Mouse (Mus musculus) right cerebral cortex, postnatal 25 days (tissue): ENCODE measurements at regions not wholly inside any gene's neighbourhood (a gene's known extent, or its start where the extent isn't known, plus 50 kb on each side); places are given as distances from the start of the nearest gene placed in this dataset.

ENCODE experiments used
- DNase-seq: peaks from one replicate; pipeline ENCODE4 v3.0.0; 2022

DNA sequence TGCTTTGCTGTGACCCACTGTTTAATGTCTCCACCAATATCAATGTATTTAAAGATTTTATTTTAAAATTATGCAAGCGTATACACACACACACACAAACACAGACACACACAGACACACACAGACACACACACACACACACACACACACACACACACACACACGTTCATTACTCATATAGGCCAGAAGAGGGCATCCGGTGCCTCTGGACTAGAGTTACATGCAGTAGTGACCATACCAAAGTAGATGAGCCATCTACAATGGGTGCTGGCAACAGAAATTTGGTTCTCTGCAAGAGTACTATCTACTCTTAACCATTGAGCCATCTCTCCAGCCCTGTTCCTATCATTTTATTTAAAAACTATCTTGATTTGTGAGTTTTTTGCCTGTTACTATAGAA, 130.2 kb upstream of the Fstl4 start:
- DNase-seq: no peak

DNA sequence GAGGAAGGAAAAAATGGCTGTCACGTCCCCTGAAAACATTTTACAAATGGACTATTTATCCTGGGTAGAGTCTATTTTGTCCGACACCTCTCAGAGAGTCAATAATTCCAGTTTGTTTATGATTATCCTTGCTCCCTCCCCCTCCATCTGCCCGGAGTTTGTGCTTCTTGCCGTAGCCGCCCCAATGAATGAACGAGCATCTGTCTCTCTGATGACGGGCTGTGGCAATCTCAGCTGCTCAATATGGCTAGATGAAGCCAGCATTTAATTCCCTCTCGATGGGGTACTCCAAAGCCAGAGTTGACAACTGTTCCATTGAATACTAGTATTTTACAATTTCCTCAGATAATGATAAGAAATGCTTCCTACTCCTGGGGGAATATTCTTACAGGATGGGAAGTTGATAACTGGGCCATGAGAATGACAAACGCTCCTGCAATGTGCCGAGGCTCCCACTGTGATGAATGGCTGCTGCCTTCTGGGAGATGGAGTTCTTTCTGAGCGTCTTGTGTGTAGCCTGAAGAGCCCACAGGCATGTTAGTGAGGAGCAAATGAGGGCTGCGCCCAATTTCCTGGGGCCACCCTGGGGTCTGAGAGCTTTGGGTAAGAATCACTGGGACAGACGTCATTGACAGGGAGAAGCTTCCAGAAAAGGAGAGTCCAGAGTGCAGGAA, 128.6 kb upstream of the Fstl4 start:
- no peak for DNase-seq

DNA sequence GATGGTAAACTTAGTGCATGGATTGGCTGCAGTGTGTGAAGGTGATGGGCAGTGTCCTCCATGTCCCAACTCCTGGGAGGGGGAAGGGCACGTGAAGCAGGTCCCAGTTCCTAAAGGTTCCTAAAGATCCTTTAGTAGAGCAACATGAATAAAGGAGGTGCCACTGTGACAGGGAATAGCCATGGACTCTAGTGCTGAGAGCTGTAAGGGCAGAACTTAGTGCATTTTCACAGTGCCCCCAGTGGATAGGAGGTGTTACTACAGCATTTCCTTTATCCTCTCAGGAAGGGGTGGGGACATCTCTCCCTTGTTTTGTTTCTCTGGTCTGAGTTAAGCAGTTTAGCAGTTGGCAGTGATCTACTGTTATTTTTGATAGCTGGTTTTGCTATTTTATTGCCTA, 125.5 kb upstream of the Fstl4 start:
- no peak for DNase-seq

DNA sequence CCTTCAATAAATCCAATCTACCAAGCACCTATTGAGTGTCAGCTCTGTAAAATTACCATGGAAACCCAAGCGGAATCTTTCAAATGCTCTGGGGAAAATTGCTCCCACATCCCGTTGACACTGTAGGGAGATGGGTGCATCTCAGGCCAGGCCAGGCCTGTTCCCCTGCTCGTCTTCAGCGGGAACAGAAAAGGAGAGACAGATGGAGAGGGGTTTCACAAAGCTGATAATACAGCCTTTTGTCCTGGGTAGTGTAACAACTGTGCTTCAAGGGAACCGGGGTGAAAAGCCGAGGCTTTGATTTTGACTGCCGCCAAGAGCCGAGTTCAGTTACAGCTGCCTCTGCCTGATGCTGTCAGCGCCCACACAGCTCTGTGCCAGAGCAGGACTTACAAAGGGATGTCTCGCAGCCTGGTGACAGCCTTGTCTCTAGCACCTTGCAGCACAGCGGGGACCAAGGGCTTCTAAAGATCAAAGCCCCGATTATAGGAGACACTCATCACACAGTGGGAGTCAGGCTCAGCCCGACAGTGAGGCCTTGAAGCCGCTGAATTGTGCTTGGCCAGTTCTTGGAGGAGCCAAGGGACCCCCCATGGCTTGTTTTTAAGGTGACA, 122.6 kb upstream of the Fstl4 start:
- DNase-seq: no peak

DNA sequence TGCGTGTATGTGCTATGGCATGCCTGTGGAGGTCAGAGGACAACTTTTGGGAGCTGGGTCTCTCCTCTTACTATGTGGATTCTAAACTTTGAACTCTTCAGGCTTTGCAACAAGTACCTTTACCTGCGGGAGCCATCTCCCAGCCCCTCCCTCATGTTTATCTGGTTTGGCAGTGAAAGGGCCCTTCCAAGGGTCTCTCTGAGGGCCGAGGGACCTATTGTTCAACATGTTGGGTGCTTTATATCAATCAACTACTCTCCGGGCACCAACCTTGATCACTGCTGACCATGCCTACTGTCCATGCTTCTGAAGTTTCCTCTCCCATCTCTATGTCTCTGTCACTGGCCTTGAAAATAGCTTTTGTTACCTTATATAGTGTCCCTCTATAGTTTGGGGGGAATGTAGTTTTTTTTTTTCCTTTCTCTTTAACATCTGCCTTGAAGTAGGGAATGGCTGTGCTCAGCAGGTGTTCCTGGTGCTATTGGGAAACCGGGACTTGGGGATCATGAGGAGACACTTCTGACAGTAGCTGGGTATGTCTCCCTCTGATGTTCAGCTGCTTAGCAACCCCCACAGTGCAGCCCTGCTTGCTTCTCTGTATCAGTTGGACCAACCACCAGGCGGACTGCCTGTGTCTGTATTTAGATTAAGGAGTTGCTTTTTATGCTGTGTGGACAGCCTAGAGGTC, 120.2 kb upstream of the Fstl4 start:
- DNase-seq: no peak

DNA sequence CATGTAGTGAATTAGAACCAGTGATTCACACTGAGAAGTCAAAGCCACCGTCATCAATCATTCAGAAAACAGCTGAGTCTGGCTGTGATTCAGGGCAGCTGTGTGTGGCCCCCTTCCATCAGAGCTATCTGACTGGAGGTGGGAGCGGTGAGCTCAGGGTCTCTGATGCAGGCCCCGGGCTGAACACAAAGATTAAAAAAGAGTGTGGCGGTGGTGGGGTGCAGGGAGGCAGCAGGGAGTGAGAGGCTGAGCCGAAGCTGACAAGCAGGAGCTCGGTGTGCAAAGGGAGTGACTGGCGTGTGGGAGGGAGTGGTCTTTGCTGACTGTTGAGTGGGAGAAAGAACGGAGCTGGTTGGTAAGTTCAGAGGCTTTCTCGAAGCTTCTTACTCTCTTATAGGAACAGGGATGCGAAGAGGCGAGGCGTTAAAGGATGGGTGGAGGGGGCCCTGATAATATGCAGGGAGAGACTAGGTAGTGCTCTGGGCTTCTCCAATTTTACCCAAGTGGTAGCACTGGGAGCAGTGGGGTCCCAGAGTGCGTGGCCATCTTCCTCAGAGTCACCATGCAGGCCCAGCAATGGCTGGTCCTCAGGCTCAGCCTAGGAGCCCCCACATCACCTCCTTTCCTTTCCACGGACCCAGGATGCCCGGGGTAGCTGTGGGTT, 116.1 kb upstream of the Fstl4 start:
- peak; percentile 52 for DNase-seq

DNA sequence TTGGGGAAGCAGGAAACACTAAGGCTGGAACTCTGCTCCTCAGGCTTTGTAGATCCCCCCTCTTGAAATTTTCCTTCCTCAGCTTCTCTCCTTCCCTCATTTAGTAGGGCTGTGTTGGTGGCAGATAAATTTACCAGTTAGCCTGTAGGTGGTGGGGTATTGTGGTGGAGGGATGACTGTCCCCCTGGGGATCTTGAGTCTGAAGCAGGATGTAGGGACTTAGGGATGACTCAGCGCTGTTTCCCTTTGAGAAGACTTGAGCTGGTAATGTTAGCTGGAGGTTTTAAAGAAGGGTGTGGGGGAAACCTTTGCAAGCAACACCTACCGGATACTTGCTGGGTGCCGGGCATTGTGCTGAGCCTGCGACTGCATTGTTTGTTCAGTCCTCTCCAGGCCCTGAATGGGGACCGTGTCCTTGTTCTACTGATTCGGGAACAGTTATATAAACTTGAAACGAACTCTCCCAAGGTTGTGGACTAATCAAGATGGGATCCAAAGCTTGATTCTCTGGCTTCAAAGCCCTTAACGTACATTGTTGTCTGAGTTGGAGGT, 115.5 kb upstream of the Fstl4 start:
- DNase-seq: peak; percentile 23

DNA sequence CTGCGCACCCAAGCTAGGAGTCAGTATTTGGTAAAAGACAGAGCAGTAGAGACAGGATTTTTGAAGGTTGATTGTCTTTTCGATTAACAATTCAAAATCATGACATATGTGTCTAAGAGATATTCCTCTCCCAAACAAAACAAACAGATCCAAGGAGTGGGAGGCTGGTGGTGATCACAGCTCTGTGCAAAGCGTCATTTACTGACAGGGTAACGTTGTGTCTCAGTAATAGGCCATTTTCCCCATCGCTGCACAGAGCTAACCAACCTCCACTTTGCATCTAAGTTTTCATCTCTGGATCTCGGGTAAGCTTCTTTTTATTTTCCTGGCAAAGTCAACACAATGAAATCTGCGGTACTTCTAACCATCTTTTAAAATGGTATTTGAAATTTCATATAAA, 109.8 kb upstream of the Fstl4 start:
- DNase-seq: no peak

DNA sequence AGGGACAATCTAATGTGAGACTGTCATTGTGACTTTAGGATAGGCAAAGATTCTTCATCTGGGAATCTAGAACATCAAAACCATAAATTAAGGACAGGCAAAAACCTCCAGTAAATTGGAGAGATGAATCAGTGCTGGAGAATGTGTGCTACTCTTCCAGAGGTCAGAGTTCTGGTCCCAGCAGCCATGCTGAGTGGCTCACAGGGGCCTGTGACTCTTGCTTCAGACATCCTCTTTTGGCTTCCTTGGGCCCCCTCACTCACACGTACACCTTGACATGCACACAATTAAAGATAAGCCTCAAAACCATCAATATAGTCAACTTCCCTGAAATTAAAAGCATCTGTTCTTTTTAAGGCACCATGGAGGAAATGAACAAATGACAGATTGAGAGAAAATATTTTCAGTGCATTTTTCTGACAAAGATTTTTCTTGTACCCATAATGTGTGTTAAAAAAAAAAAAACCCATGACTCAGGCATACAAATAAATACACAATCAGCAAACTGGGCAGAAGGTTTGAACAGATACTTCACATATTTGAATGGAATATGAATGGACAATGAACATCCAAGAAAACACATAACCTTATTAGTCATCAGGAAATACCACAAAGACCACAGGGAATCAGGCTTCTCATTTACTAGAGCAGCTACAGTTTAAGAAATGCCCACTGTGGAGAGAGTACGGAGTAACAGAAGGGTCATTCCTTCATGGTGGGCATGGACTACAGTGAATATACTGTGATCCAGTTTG, 108.5 kb upstream of the Fstl4 start:
- no peak for DNase-seq

DNA sequence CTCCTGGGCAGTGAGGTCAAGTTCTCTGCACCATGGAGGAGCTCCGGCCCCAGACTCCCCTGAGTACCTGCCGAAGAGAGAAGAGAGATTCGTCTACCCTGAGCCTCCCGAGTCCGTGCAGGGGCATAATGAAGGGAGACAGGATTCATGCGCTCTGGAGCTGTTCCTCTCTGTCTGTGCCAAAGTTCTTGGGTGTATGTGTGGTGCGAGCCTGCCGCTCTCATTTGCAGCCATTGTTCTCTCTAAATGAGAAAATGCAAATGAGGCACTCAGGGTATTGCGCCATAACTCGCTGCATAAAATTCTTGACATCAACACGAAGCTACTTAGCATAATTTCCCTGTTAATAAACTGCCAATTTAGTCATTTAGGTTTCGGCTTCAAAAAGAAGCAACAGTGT, 103.2 kb upstream of the Fstl4 start:
- DNase-seq: no peak

DNA sequence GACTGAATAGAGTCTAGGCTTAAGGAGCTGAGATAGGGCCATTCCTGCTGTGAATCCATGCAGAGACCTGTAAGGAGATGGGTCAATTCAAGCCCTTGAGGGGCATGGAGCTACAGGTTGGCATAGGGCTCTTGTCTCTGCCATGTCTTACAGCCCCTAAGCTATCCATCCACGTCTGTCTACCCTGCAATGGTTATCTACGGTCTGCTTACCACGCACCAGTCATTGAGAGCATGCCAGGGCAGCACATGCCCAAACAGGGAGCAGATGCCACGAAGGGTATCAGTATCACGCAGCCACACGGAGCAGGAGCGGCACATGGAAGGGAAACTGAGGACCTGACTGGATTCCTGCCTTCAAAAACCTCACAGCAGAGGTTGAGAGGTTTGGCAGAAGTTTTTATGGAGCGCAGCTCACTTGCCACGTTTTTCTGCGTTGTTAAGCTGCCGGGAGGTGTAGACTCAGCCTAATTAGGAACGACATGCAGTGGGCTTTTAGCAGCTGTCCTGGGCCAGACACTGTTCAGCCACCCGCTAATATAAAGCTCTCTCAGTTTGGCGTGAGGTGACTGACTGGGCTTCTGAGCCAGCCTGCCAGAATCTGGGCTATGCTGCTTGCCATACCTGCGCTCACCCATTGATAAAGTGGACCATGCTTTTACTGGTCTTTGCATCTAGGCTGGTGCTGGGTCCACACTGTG, 102.4 kb upstream of the Fstl4 start:
- no peak for DNase-seq

DNA sequence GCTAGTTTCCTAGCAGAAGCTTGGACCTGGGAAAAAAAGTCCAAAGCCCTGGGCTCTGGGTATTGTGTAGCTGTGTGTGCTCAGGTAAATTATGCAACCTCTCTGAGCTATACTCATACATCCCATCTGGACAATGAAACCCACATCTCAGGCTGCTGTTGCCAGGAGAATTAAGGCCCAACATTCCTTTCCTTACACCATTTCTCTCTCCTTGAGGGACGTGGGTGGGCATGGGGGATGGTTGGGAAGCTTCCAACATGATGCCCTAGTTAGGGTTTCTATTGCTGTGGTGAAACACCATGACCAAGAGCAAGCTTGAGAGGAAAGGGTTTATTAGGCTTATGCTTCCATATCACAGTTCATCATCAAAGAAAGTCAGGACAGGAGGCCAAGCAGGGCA, 99.1 kb upstream of the Fstl4 start:
- DNase-seq: peak; percentile 38

DNA sequence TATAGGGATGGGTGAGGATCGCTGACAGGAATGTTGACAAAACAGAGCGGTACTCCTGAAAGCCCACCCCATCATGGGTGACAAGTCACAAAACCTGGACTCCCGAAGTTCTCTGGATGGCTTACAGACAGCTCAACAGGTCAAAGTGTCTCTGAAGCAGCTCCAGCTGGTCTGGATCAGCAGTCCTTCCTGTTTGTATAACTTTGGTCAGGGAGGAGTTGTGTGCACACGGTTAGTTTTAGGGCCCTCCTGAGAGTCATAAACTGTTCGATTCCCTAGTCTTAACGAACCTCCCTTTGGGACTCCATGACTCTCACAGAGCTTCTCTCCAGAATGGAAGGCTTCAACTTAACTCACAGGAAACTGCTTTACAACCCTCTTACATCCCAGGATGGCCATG, 89.4 kb upstream of the Fstl4 start:
- DNase-seq: no peak

DNA sequence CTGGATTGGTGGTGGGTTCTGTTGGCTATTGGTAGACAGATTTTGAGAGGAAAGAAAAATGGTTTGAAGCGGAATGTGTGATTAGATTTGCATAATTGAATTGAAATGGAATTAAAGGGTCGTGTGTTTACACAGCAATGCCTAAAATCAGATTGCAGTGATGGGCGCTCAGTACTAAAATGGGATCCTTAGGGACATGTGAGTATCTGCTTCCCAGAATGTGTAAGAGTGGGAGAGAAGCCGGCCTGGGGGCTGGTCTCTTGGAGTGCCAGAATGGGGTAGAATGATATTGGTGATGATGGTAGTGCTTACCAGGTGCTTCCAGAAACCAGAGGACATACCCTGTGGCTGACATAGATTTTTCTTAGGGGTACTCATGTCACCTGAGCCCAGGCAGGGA, 86.2 kb upstream of the Fstl4 start:
- DNase-seq: no peak

DNA sequence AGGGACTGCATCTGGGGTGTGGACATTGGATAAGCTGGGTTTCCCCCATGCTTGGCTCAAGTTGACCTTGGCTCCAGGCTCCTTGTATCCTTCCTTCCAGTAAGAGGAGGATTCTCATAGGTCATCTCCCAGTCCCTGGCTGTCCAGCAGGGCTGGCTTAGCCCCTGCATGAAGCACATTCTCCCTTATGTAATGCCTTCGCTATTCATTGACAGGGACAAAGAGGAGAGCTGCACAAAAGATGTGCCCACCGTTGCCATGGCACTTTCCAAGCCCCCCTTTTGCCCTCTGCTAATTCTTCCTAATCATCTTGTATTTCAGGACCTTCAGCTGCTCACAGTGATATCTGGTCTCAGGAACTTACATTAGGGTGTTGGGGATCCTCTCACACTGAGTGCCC, 79.0 kb upstream of the Fstl4 start:
- no peak for DNase-seq

DNA sequence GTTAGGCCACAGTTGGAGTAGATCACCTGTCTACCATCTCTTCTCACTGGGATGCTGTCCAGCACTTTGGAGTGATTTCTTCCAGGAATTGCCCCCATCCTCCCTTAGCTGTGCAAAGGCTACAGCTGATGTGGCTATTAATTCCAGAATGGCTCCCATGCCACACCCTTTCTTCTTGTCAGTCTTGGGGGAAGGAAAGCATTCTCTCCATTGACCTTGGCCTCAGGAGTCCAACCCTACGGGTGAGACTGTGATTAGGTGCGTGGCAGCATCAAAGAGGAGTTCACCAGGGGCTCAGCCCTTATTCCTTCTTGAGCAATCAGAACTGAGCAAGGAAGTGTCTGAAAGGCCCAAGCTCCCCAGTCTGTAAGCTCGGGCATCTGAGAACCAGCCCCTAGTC, 71.7 kb upstream of the Fstl4 start:
- no peak for DNase-seq

DNA sequence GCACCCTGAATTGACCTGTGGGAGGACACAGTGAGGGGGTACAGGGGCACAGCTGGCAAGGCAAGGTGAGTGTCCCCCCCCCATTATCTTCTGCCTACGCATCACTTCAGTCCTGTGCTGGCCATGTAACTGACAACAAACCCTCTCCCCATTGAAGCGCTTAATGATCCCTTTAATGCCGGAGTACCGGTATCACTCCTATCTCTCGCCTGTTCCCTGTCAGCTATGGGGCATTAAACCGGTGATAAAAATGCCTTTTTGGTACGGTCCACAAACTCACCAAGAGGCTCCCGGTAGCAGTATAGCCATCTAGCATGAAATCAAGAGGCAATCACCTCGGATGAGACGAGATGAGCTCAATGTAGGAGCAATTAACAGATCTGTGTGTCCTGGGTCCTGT, 62.8 kb upstream of the Fstl4 start:
- DNase-seq: no peak

DNA sequence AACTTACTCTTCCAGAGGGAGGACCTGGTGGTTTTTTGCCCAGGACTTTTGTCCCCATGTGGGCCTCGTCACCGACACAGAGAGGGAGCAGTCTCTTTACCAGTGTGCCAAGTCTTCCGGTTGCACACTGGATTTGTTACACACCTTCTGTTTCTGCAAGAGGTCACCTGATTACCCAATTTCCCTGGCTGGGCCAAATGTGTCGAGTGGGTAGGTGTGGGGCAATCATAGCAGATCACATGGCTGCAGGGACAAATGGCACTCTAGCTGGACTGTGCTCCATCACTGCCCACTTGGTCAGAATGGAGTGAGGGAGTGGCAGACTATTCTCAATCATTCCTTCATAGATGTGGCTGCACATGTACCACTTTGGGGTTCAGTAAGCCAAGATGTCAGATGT, 61.0 kb upstream of the Fstl4 start:
- no peak for DNase-seq
